Mouse (Mus musculus): Measurements from ENCODE around the gene Msh4.

- TF ChIP-seq TAL1 (IDR thresholded peaks at IDR 0.05; ENCODE audit: low read length) = no peak
- TF ChIP-seq GATA1 (IDR thresholded peaks at IDR 0.05; ENCODE audit: low read length) = no peak
Observed at GRCm38 (mm10) chr3:153826616-153827015, 79.3 kb downstream of the Msh4 start.

Data from erythroblast, embryonic 14.5 days (primary cell).